Mouse (Mus musculus) midbrain, embryonic 14.5 days (tissue): ENCODE measurements around the gene Rtl6. TPM values are rescaled to one million over a fixed set of nuclear protein-coding genes. Genes with fewer than 3 reads are reported as not detected.

Experiments
- ATAC-seq: fragments of 200-750 bp; cut with Nextera tagmentation; 2 replicates; pipeline ENCODE4 v1.8.0; 2017; ENCODE audit warnings: moderate number of reproducible peaks, moderate library complexity; ENCODE audit not compliant: low FRiP score, low TSS enrichment
- DNase-seq: peaks from one replicate; pipeline ENCODE4 v3.0.0-alpha.2; 2015
- H3K27ac ChIP-seq: fragments of 300-500 bp; sonication (generic); replicated peaks from 2 replicates; pipeline ENCODE4 v1.5.1; 2014; ENCODE audit warnings: mild to moderate bottlenecking, low read depth, low read length, moderate library complexity
- H3K27me3 ChIP-seq: fragments of 300-500 bp; sonication (generic); 2 replicates; pipeline ENCODE4 v1.6.1; 2014; ENCODE audit warnings: low read length, control low read depth, mixed read lengths; ENCODE audit not compliant: control insufficient read depth, insufficient read depth
- H3K36me3 ChIP-seq: fragments of 300-500 bp; sonication (generic); 2 replicates; pipeline ENCODE4 v1.6.1; 2014; ENCODE audit warnings: low read length, control low read depth; ENCODE audit not compliant: control insufficient read depth, insufficient read depth
- H3K4me1 ChIP-seq: fragments of 300-500 bp; sonication (generic); 2 replicates; pipeline ENCODE4 v1.6.1; 2014; ENCODE audit warnings: mild to moderate bottlenecking, antibody characterized with exemption, low read length, control low read depth; ENCODE audit not compliant: control insufficient read depth, insufficient read depth
- H3K4me2 ChIP-seq: fragments of 300-500 bp; sonication (generic); 2 replicates; pipeline ENCODE4 v1.6.1; 2014; ENCODE audit warnings: mild to moderate bottlenecking, low read length, moderate library complexity
- H3K4me3 ChIP-seq: fragments of 300-500 bp; sonication (generic); replicated peaks from 2 replicates; pipeline ENCODE4 v1.5.1; 2014; ENCODE audit warnings: low read depth, low read length
- H3K9ac ChIP-seq: fragments of 300-500 bp; sonication (generic); replicated peaks from 2 replicates; pipeline ENCODE4 v1.6.1; 2014; ENCODE audit warnings: mild to moderate bottlenecking, low read length, moderate library complexity
- H3K9me3 ChIP-seq: fragments of 300-500 bp; sonication (generic); 2 replicates; pipeline ENCODE4 v1.6.1; 2016; ENCODE audit warnings: low read length, control low read depth, mixed read lengths; ENCODE audit not compliant: control insufficient read depth
- WGBS: fragments of 180-500 bp; shearing (Covaris S2); extraction: QIAGEN DNeasy Blood & Tissue Kit; methylation state at CpG from one replicate; pipeline ENCODE4 v1.1.7; 2014; 5-methylcytosine and 5-hydroxymethylcytosine counted together
- polyA plus RNA-seq: library from polyadenylated mRNA; unstranded; fragments of >200 nt; fragmentation: Nextera tagmentation; extraction: Ambion mirVana; gene quantifications from 2 replicates; pipeline ENCODE4 v1.2.1, GENCODE M21; 2014

The Rtl6 gene
- polyA plus RNA-seq, 1 experiment from 2014 or later, result 41.2 TPM

- WGBS, result 45% methylated on average over 14 of the region's 14 CpGs
- Histone ChIP-seq H3K27ac (0 out of 2 replicates have a peak overlapping the region, but pooled peaks have one; percentile 1), H3K4me2 (no peak overlapping the region), H3K36me3 (no peaks in the 10 kb centered on the region), H3K27me3 (no peaks in the 10 kb centered on the region), H3K9me3 (no peaks in the 10 kb centered on the region), H3K4me3 (no peak overlapping the region), H3K9ac (no peak overlapping the region), H3K4me1 (peaks cover 22% of the 10 kb centered on the region)
- DNase-seq, result peak; percentile 33
- ATAC-seq, result no peak
These were observed 30.7 kb downstream of the Rtl6 start for GRCm38 (mm10) chr15:84526921-84527320.

- Histone ChIP-seq H3K4me3 (no peak overlapping the region), H3K27ac (no peak overlapping the region), H3K4me1 (peaks cover 24% of the 10 kb centered on the region), H3K9me3 (no peaks in the 10 kb centered on the region), H3K9ac (no peak overlapping the region), H3K36me3 (no peaks in the 10 kb centered on the region), H3K4me2 (no peak overlapping the region), H3K27me3 (no peaks in the 10 kb centered on the region)
- ATAC-seq (no peak), DNase-seq (peak; percentile 42)
- 50% methylated on average over 5 of the region's 5 CpGs for WGBS
These were observed 32.3 kb downstream of the Rtl6 start for GRCm38 (mm10) chr15:84525222-84525883.

GRCm38 (mm10) chr15:84522953-84523689 is 34.5 kb downstream of the Rtl6 start:
- Histone ChIP-seq H3K27me3 (no peaks in the 10 kb centered on the region), H3K4me1 (peaks cover 32% of the 10 kb centered on the region), H3K27ac (no peak overlapping the region), H3K36me3 (no peaks in the 10 kb centered on the region), H3K4me3 (no peak overlapping the region), H3K9ac (no peak overlapping the region), H3K4me2 (no peak overlapping the region), H3K9me3 (no peaks in the 10 kb centered on the region)
- ATAC-seq (no peak), DNase-seq (no peak)
- WGBS, result 87% methylated on average over 8 of the region's 8 CpGs

- Histone ChIP-seq H3K9me3 (no peaks in the 10 kb centered on the region), H3K4me2 (no peak overlapping the region), H3K4me3 (no peak overlapping the region), H3K27me3 (no peaks in the 10 kb centered on the region), H3K4me1 (peaks cover 20% of the 10 kb centered on the region), H3K9ac (no peak overlapping the region), H3K36me3 (no peaks in the 10 kb centered on the region), H3K27ac (no peak overlapping the region)
- WGBS, result 75% methylated on average over 4 of the region's 4 CpGs
- ATAC-seq (no peak), DNase-seq (no peak)
These were observed 36.1 kb downstream of the Rtl6 start for GRCm38 (mm10) chr15:84521486-84521885.

GRCm38 (mm10) chr15:84518540-84518939 is 39.1 kb downstream of the Rtl6 start:
- Histone ChIP-seq H3K4me3 (no peak overlapping the region), H3K4me1 (peaks cover 20% of the 10 kb centered on the region), H3K4me2 (no peak overlapping the region), H3K36me3 (no peaks in the 10 kb centered on the region), H3K9me3 (no peaks in the 10 kb centered on the region), H3K27ac (0 out of 2 replicates have a peak overlapping the region, but pooled peaks have one; percentile 20), H3K27me3 (no peaks in the 10 kb centered on the region), H3K9ac (no peak overlapping the region; the same call in 1 of the 2 replicates)
- ATAC-seq (peak; percentile 66; the same call in 1 of the 2 replicates), DNase-seq (peak; percentile 51)
- 34% methylated on average over 8 of the region's 8 CpGs for WGBS

- H3K4me2 ChIP-seq, result no peak overlapping the region
- H3K4me3 ChIP-seq, result no peak overlapping the region
- ATAC-seq (no peak), DNase-seq (no peak)
- H3K27me3 ChIP-seq, result no peaks in the 10 kb centered on the region
- peaks cover 19% of the 10 kb centered on the region for H3K4me1 ChIP-seq
- no peak overlapping the region for H3K9ac ChIP-seq
- 26% methylated on average over 5 of the region's 5 CpGs for WGBS
- H3K9me3 ChIP-seq, result no peaks in the 10 kb centered on the region
- no peak overlapping the region for H3K27ac ChIP-seq
- H3K36me3 ChIP-seq, result no peaks in the 10 kb centered on the region
These were observed 44.9 kb downstream of the Rtl6 start for GRCm38 (mm10) chr15:84512626-84513296.

- WGBS, result 65% methylated on average over 16 of the region's 16 CpGs
- no peak overlapping the region for H3K9ac ChIP-seq
These were observed 47.6 kb downstream of the Rtl6 start for GRCm38 (mm10) chr15:84509981-84510380.

GRCm38 (mm10) chr15:84509161-84509560 is 48.5 kb downstream of the Rtl6 start:
- Histone ChIP-seq H3K27ac (no peak overlapping the region), H3K27me3 (no peaks in the 10 kb centered on the region), H3K4me2 (no peak overlapping the region), H3K9me3 (no peaks in the 10 kb centered on the region), H3K4me3 (no peak overlapping the region), H3K9ac (no peak overlapping the region), H3K36me3 (no peaks in the 10 kb centered on the region), H3K4me1 (peaks cover 14% of the 10 kb centered on the region)
- no peak for ATAC-seq
- DNase-seq, result no peak
- 72% methylated on average over 5 of the region's 5 CpGs for WGBS

More at GRCm38 (mm10) chr15:84509981-84510380, 47.6 kb downstream of the Rtl6 start:
- ATAC-seq, result no peak
- Histone ChIP-seq H3K36me3 (no peaks in the 10 kb centered on the region), H3K4me2 (no peak overlapping the region), H3K4me1 (peaks cover 14% of the 10 kb centered on the region), H3K4me3 (no peak overlapping the region), H3K27ac (no peak overlapping the region), H3K27me3 (no peaks in the 10 kb centered on the region), H3K9me3 (no peaks in the 10 kb centered on the region)
- no peak for DNase-seq
